Mouse (Mus musculus): ENCODE measurements around the gene Sncb. TPM values are rescaled to one million over a fixed set of nuclear protein-coding genes. Genes with fewer than 3 reads are reported as not detected.
A peak's percentile ranks its signal among the peaks of the same experiment; 100 is the strongest.

The Sncb gene
- polyA plus RNA-seq, 1 experiment from 2014 or later, result 21.1 TPM

- Histone ChIP-seq H3K9me3 (no peaks in the 10 kb centered on the region), H3K27ac (replicated peaks) (no peak overlapping the region), H3K27me3 (peaks cover 50% of the 10 kb centered on the region), H3K4me3 (peak overlapping the region; percentile 27), H3K4me2 (peak overlapping the region; percentile 48), H3K9ac (peak overlapping the region; percentile 45; the same call in 1 of the 2 replicates), H3K4me1 (replicated peaks) (peaks cover 14% of the 10 kb centered on the region), H3K36me3 (peaks cover 69% of the 10 kb centered on the region)
- peak; percentile 64; the same call in 1 of the 2 replicates for ATAC-seq (ENCODE audit: low read depth)
- 2% methylated on average over 86 of the region's 87 CpGs for WGBS
These were observed 28.7 kb downstream of the Sncb start for GRCm38 (mm10) chr13:54737488-54738212.

GRCm38 (mm10) chr13:54736931-54737330, 29.5 kb downstream of the Sncb start:
- peaks cover 14% of the 10 kb centered on the region for H3K4me1 ChIP-seq (replicated peaks)
- no peaks in the 10 kb centered on the region for H3K9me3 ChIP-seq
- H3K4me2 ChIP-seq, result peak overlapping the region; percentile 48; the same call in 1 of the 2 replicates
- no peak for ATAC-seq (ENCODE audit: low read depth)
- 28% methylated on average over 3 of the region's 3 CpGs for WGBS
- H3K36me3 ChIP-seq, result peaks cover 69% of the 10 kb centered on the region
- no peak overlapping the region for H3K9ac ChIP-seq
- H3K27ac ChIP-seq (replicated peaks), result no peak overlapping the region
- H3K4me3 ChIP-seq, result no peak overlapping the region
- peaks cover 50% of the 10 kb centered on the region for H3K27me3 ChIP-seq

- no peak overlapping the region for H3K4me2 ChIP-seq
- H3K9me3 ChIP-seq, result peaks cover 3% of the 10 kb centered on the region; the same call in 1 of the 2 replicates
- no peak for ATAC-seq (ENCODE audit: low read depth)
- H3K27ac ChIP-seq (replicated peaks), result no peak overlapping the region
- WGBS, result 61% methylated on average over 11 of the region's 11 CpGs
- no peak overlapping the region for H3K4me3 ChIP-seq
- peaks cover 9% of the 10 kb centered on the region for H3K4me1 ChIP-seq (replicated peaks)
- no peaks in the 10 kb centered on the region for H3K36me3 ChIP-seq
- no peak overlapping the region for H3K9ac ChIP-seq
- H3K27me3 ChIP-seq, result no peaks in the 10 kb centered on the region
These were observed 40.3 kb downstream of the Sncb start for GRCm38 (mm10) chr13:54726131-54726530.

- H3K36me3 ChIP-seq, result no peaks in the 10 kb centered on the region
- H3K4me3 ChIP-seq, result no peak overlapping the region
- peaks cover 10% of the 10 kb centered on the region for H3K4me1 ChIP-seq (replicated peaks)
- no peaks in the 10 kb centered on the region for H3K27me3 ChIP-seq
- peaks cover 3% of the 10 kb centered on the region; the same call in 1 of the 2 replicates for H3K9me3 ChIP-seq
- H3K27ac ChIP-seq (replicated peaks), result no peak overlapping the region
- no peak for ATAC-seq (ENCODE audit: low read depth)
- no peak overlapping the region for H3K4me2 ChIP-seq
- H3K9ac ChIP-seq, result no peak overlapping the region
- 90% methylated on average over 3 of the region's 3 CpGs for WGBS
These were observed 43.3 kb downstream of the Sncb start for GRCm38 (mm10) chr13:54723143-54723542.

DNA sequence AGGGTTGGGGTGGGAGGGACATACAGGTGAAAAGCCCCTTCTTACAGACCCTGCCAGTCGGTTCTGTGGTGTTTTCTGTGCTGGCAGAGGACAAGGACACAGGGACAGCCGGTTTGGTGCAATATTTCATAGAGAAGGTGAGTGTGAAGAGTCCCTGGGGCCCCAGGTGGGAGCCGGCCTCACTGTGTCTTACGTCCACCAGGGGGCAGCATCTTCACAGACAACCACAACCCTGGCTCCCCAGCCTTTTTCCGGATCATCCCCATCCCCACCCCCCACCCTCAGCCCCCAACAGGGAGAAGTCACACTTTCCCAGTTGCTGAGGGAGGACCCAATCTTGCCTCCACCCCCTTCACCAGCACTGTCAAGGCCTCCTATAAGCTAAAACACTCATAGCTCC, 49.5 kb downstream of the Sncb start:
- Histone ChIP-seq H3K4me3 (no peak overlapping the region), H3K9me3 (no peaks in the 10 kb centered on the region), H3K36me3 (no peaks in the 10 kb centered on the region), H3K4me2 (no peak overlapping the region), H3K27me3 (peaks cover 9% of the 10 kb centered on the region; the same call in 1 of the 2 replicates), H3K27ac (replicated peaks) (no peak overlapping the region), H3K4me1 (replicated peaks) (peaks cover 19% of the 10 kb centered on the region; the same call in 1 of the 2 replicates), H3K9ac (no peak overlapping the region)
- peak; percentile 57; the same call in 1 of the 2 replicates for ATAC-seq (ENCODE audit: low read depth)
- 2% methylated on average over 5 of the region's 5 CpGs for WGBS

DNA sequence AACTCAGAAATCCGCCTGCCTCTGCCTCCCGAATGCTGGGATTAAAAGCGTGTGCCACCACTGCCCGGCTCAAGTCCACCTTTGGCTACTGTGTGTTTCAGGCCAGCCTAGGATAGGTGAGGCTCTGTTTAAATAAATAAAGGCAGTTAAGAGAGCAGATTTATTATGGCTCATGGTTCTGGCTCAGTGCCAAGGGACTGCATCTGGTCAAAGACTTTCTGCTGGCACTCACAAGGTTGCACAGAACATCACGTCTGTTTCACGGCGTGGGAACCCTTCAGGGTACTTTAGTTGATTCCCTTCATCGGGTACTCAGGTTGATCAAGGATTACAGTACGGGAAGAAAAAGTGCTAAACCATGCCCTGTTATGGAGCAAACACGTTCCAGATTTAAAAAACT, 51.4 kb downstream of the Sncb start:
- Histone ChIP-seq H3K27ac (replicated peaks) (no peak overlapping the region), H3K9me3 (no peaks in the 10 kb centered on the region), H3K4me3 (no peak overlapping the region), H3K27me3 (peaks cover 9% of the 10 kb centered on the region; the same call in 1 of the 2 replicates), H3K4me2 (no peak overlapping the region), H3K4me1 (replicated peaks) (peaks cover 19% of the 10 kb centered on the region; the same call in 1 of the 2 replicates), H3K9ac (no peak overlapping the region), H3K36me3 (no peaks in the 10 kb centered on the region)
- WGBS, result 65% methylated on average over 10 of the region's 10 CpGs
- no peak for ATAC-seq (ENCODE audit: low read depth)

GRCm38 (mm10) chr13:54714393-54714792, 52.0 kb downstream of the Sncb start:
- no peak for ATAC-seq (ENCODE audit: low read depth)
- Histone ChIP-seq H3K4me3 (no peak overlapping the region), H3K36me3 (no peaks in the 10 kb centered on the region), H3K27ac (replicated peaks) (no peak overlapping the region), H3K4me1 (replicated peaks) (peaks cover 19% of the 10 kb centered on the region; the same call in 1 of the 2 replicates), H3K9me3 (no peaks in the 10 kb centered on the region), H3K27me3 (peaks cover 9% of the 10 kb centered on the region; the same call in 1 of the 2 replicates), H3K4me2 (no peak overlapping the region), H3K9ac (no peak overlapping the region)
- WGBS, result 46% methylated on average over 4 of the region's 4 CpGs

DNA sequence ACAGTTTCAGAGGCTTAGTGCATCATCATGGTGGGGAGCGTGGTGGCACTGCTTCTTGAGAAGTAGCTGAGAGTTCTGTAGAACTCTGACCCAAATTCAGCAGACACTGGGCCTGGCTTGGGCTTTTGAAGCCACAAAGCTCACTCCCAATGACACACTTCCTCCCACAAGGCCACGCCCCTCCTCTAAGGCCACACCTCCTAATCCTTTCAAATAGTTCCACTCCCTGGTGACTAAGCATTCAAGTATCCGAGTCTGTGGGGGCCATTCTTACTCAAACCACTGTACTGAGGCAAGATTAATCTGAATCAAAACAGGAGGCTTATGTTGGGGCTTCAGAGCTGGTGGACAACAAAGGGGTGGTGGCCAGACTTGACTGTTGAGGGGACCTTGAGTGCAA, 55.5 kb downstream of the Sncb start:
- no peak overlapping the region for H3K4me2 ChIP-seq
- H3K4me3 ChIP-seq, result no peak overlapping the region
- no peak overlapping the region for H3K27ac ChIP-seq (replicated peaks)
- H3K36me3 ChIP-seq, result no peaks in the 10 kb centered on the region
- WGBS, result 79% methylated on average over 3 of the region's 3 CpGs
- H3K9me3 ChIP-seq, result no peaks in the 10 kb centered on the region
- H3K4me1 ChIP-seq (replicated peaks), result no peaks in the 10 kb centered on the region
- H3K9ac ChIP-seq, result no peak overlapping the region
- ATAC-seq (ENCODE audit: low read depth), result no peak
- peaks cover 1% of the 10 kb centered on the region; the same call in 1 of the 2 replicates for H3K27me3 ChIP-seq

Other genes starting within 250 kb of the Sncb start
- gene 4833439L19Rik, start 201.2 kb downstream of the Sncb start, polyA plus RNA-seq (2015; fragmentation: Nextera tagmentation; extraction: Ambion mirVana), result 246 and 252 TPM in 2 replicates
- 65.8 and 67.0 TPM in 2 replicates for gene Arl10, start 191.6 kb downstream of the Sncb start, polyA plus RNA-seq (2015; fragmentation: Nextera tagmentation; extraction: Ambion mirVana)
- gene Nop16, start 176.5 kb downstream of the Sncb start, polyA plus RNA-seq (2015; fragmentation: Nextera tagmentation; extraction: Ambion mirVana), result 56.0 and 67.5 TPM in 2 replicates
- 216 and 245 TPM in 2 replicates for gene Higd2a, start 176.4 kb downstream of the Sncb start, polyA plus RNA-seq (2015; fragmentation: Nextera tagmentation; extraction: Ambion mirVana)
- gene Cltb, start 155.3 kb downstream of the Sncb start, polyA plus RNA-seq (2015; fragmentation: Nextera tagmentation; extraction: Ambion mirVana), result 137 and 142 TPM in 2 replicates
- 64.5 and 67.7 TPM in 2 replicates for gene Faf2, start 144.8 kb downstream of the Sncb start, polyA plus RNA-seq (2015; fragmentation: Nextera tagmentation; extraction: Ambion mirVana)
- gene Rnf44, start 72.7 kb downstream of the Sncb start, polyA plus RNA-seq (2015; fragmentation: Nextera tagmentation; extraction: Ambion mirVana), result 84.2 and 92.9 TPM in 2 replicates
- 0.06 and 0.07 TPM in 2 replicates for gene Cdhr2, start 65.1 kb downstream of the Sncb start, polyA plus RNA-seq (2015; fragmentation: Nextera tagmentation; extraction: Ambion mirVana)
- gene Gprin1, start 16.7 kb downstream of the Sncb start, polyA plus RNA-seq (2015; fragmentation: Nextera tagmentation; extraction: Ambion mirVana), result 12.2 and 17.5 TPM in 2 replicates
- not detected in 2 replicates for gene Eif4e1b, start 17.4 kb upstream of the Sncb start, polyA plus RNA-seq (2015; fragmentation: Nextera tagmentation; extraction: Ambion mirVana)
- gene Tspan17, start 22.8 kb upstream of the Sncb start, polyA plus RNA-seq (2015; fragmentation: Nextera tagmentation; extraction: Ambion mirVana), result 69.2 and 80.8 TPM in 2 replicates
- 9.0 and 10.4 TPM in 2 replicates for gene Unc5a, start 182.8 kb upstream of the Sncb start, polyA plus RNA-seq (2015; fragmentation: Nextera tagmentation; extraction: Ambion mirVana)

Measured in neural tube, embryonic 13.5 days (tissue).